Mouse (Mus musculus) lung, adult 2 months (tissue): ENCODE measurements around the gene Angptl4.

Experiments
- CTCF ChIP-seq: fragments of 200-500 bp; IDR thresholded peaks from 2 replicates; pipeline ENCODE4 v1.5.1; 2011; ENCODE audit warnings: mild to moderate bottlenecking, low read length, control low read depth; ENCODE audit not compliant: insufficient read depth
- POLR2A ChIP-seq: fragments of 200-500 bp; IDR thresholded peaks from 2 replicates; pipeline ENCODE4 v1.6.1; 2011; ENCODE audit warnings: low read depth, mild to moderate bottlenecking, control low read depth, low read length, borderline replicate concordance; ENCODE audit errors: extremely low read depth

- TF ChIP-seq CTCF (no peak), POLR2A (peak; percentile 94)
These were observed 28.9 kb upstream of the Angptl4 start, which contains the start of gene Kank3 for GRCm38 (mm10) chr17:33810334-33811141.
